Mouse (Mus musculus) cortical plate, adult 2 months (tissue): Measurements from ENCODE around the gene Umodl1.

ENCODE experiments used
- CTCF ChIP-seq: fragments of 200-500 bp; IDR thresholded peaks from 2 replicates; pipeline ENCODE4 v1.5.1; 2011; ENCODE audit warnings: mild to moderate bottlenecking, control low read depth, low read length; ENCODE audit not compliant: insufficient read depth; ENCODE audit errors: extremely low read depth
- POLR2A ChIP-seq: fragments of 200-500 bp; IDR thresholded peaks from 2 replicates; pipeline ENCODE4 v1.6.1; 2011; ENCODE audit warnings: mild to moderate bottlenecking, low read length, control low read depth; ENCODE audit not compliant: insufficient read depth; ENCODE audit errors: extremely low read depth

- TF ChIP-seq CTCF (peak; percentile 66), POLR2A (no peak)
Measured at GRCm38 (mm10) chr17:30950780-30951179, 3.7 kb upstream of the Umodl1 start.
